In the genomic region with DNA sequence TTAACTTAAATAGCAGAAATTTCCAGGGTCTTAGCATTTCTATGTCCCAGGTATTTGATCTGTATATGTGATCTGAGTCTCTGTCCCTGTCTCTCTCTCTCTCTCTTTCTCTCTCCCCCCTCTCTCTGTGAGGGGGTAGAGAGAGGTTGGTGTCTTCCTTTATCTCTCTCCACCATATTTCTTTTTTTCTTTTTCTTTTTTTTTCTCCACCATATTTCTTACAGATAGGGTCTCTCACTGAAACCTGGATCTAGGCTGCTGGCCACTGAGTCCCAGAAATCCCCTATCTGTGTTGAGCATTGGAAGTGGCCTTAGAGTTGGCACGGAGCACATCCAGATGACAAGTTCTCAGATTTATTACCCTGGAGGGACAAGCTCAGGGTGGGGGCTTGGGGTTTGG, we compare ENCODE assay signal across 18 mouse cellular contexts. TPM values are rescaled to one million over a fixed set of nuclear protein-coding genes. Genes with fewer than 3 reads are reported as not detected.
"Had no signal": no experiment of that assay in that cellular context is flagged by ENCODE, and none has a peak within 500 bp of the region (broad histone marks: within the 10 kb centered on the region; RNA-seq: fewer than 3 reads in every experiment).

No protein-coding gene starts in this region.

- ATAC-seq: intestine, embryonic 15.5 days; midbrain, embryonic 15.5 days had no signal

- DNase-seq: kidney, adult 18-20 months; kidney, postnatal 10 days; kidney, postnatal 4 days; lung, embryonic 14.5 days; lung, postnatal 10 days; right cerebral cortex, postnatal 4 days; spleen, adult 18-20 months; thymus, postnatal 4 days had no signal

- H3K27me3 ChIP-seq: intestine, embryonic 15.5 days; midbrain, embryonic 15.5 days; neural tube, embryonic 12.5 days had no signal

- H3K9me3 ChIP-seq: intestine, embryonic 15.5 days; limb, embryonic 10.5 days; megakaryocyte, embryonic 14.5 days; midbrain, embryonic 15.5 days; neural tube, embryonic 12.5 days had no signal

- H3K4me1 ChIP-seq: intestine, embryonic 15.5 days; midbrain, embryonic 15.5 days; neural tube, embryonic 12.5 days had no signal

- H3K9ac ChIP-seq: intestine, embryonic 15.5 days; lung, embryonic 14.5 days; midbrain, embryonic 15.5 days; neural tube, embryonic 12.5 days had no signal

- H3K4me3 ChIP-seq: intestine, embryonic 15.5 days; left cerebral cortex, adult 2 months; limb, embryonic 10.5 days; megakaryocyte, embryonic 14.5 days; midbrain, embryonic 15.5 days; neural tube, embryonic 12.5 days had no signal

- H3K4me2 ChIP-seq: intestine, embryonic 15.5 days; lung, embryonic 14.5 days; midbrain, embryonic 11.5 days; midbrain, embryonic 15.5 days; neural tube, embryonic 12.5 days had no signal

- H3K27ac ChIP-seq: intestine, embryonic 15.5 days; left cerebral cortex, adult 2 months; limb, embryonic 10.5 days; macrophage; midbrain, embryonic 15.5 days; neural tube, embryonic 12.5 days had no signal

- H3K36me3 ChIP-seq: intestine, embryonic 15.5 days; limb, embryonic 10.5 days; midbrain, embryonic 15.5 days; neural tube, embryonic 12.5 days had no signal

RNA-seq across cellular contexts. Expression of a gene that starts 18.8 kb away (rescaled TPM):
- total RNA-seq: monocyte, adult 5-6 weeks; neutrophil, adult 5-6 weeks had no signal
- polyA plus RNA-seq: macrophage had no signal
